Mouse (Mus musculus): Measurements from ENCODE around the gene Cdca4. TPM values are rescaled to one million over a fixed set of nuclear protein-coding genes. Genes with fewer than 3 reads are reported as not detected.

Gene Cdca4
- polyA plus RNA-seq, 1 experiment from 2014 or later, result 31.3 TPM

DNA sequence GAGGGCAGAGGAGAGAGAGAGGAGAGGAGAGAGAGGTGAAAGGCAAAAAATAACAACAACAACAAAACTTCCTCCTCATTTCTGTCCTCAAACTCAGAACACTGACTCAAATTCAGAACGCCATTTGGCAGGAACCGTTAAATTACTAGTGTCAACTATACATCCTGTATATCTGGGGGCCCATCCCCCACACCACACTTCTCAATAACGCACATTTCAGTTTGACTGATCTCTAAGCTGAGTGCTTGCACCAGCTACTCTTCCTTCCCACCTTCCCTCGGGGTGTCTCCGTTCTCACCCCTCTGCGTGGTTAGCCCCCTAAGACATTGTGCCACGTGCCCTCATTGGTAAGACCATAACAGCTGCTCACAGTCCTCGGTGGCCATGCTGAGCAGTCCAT, 30.7 kb upstream of the Cdca4 start:
- Histone ChIP-seq H3K27me3 (replicated peaks; ENCODE audit: control insufficient read depth, insufficient read depth, low read length) (no peaks in the 10 kb centered on the region; the same call in 1 of the 2 replicates), H3K4me1 (ENCODE audit: control insufficient read depth, insufficient read depth, low read depth, low read length) (no peaks in the 10 kb centered on the region), H3K36me3 (ENCODE audit: control insufficient read depth, insufficient read depth, low read length) (no peaks in the 10 kb centered on the region), H3K9ac (ENCODE audit: low read depth, low read length) (no peak overlapping the region), H3K4me3 (ENCODE audit: low read length) (no peak overlapping the region), H3K9me3 (ENCODE audit: control insufficient read depth, low read length) (no peaks in the 10 kb centered on the region), H3K4me2 (ENCODE audit: low read length) (no peak overlapping the region), H3K27ac (ENCODE audit: low read depth, low read length) (no peak overlapping the region)
- ATAC-seq, result no peak
- 75% methylated on average over 8 of the region's 8 CpGs for WGBS

- H3K27ac ChIP-seq (ENCODE audit: low read depth, low read length), result no peak overlapping the region
- H3K4me2 ChIP-seq (ENCODE audit: low read length), result no peak overlapping the region
- H3K4me1 ChIP-seq (ENCODE audit: control insufficient read depth, insufficient read depth, low read depth, low read length), result no peaks in the 10 kb centered on the region
- H3K9ac ChIP-seq (ENCODE audit: low read depth, low read length), result no peak overlapping the region
- H3K36me3 ChIP-seq (ENCODE audit: control insufficient read depth, insufficient read depth, low read length), result no peaks in the 10 kb centered on the region
- WGBS, result 89% methylated on average over 9 of the region's 9 CpGs
- no peaks in the 10 kb centered on the region for H3K9me3 ChIP-seq (ENCODE audit: control insufficient read depth, low read length)
- H3K4me3 ChIP-seq (ENCODE audit: low read length), result no peak overlapping the region
- H3K27me3 ChIP-seq (replicated peaks; ENCODE audit: control insufficient read depth, insufficient read depth, low read length), result no peaks in the 10 kb centered on the region; the same call in 1 of the 2 replicates
- ATAC-seq, result no peak
These were observed 29.5 kb upstream of the Cdca4 start for GRCm38 (mm10) chr12:112858581-112859336.

- no peak overlapping the region for H3K4me3 ChIP-seq (ENCODE audit: low read length)
- H3K27ac ChIP-seq (ENCODE audit: low read depth, low read length), result no peak overlapping the region
- no peak for ATAC-seq
- no peak overlapping the region for H3K4me2 ChIP-seq (ENCODE audit: low read length)
- H3K9me3 ChIP-seq (ENCODE audit: control insufficient read depth, low read length), result no peaks in the 10 kb centered on the region
- H3K9ac ChIP-seq (ENCODE audit: low read depth, low read length), result no peak overlapping the region
- H3K36me3 ChIP-seq (ENCODE audit: control insufficient read depth, insufficient read depth, low read length), result no peaks in the 10 kb centered on the region
- 77% methylated on average over 9 of the region's 9 CpGs for WGBS
- H3K27me3 ChIP-seq (replicated peaks; ENCODE audit: control insufficient read depth, insufficient read depth, low read length), result no peaks in the 10 kb centered on the region; the same call in 1 of the 2 replicates
- H3K4me1 ChIP-seq (ENCODE audit: control insufficient read depth, insufficient read depth, low read depth, low read length), result no peaks in the 10 kb centered on the region
These were observed 28.1 kb upstream of the Cdca4 start for GRCm38 (mm10) chr12:112857021-112857925.

DNA sequence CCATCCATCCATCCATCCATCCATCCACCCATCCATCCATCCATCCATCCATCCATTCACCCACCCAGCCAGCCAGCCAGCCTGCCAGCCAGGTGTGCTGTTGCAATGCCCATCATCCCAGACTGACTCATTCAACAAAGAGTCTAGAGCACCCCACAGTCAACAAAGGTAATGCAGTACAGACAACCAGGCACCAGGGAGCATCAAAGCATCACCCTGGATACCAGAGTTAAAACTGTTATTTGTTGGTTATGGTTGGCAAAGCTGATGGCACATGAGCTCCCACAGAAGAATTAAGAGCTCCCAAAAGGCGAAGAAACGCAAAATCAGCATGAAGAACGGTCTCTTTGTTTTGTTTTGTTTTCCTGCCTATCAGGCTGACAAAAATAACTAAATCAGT, 27.1 kb upstream of the Cdca4 start:
- no peak for ATAC-seq
- H3K36me3 ChIP-seq (ENCODE audit: control insufficient read depth, insufficient read depth, low read length), result no peaks in the 10 kb centered on the region
- H3K4me3 ChIP-seq (ENCODE audit: low read length), result no peak overlapping the region
- H3K27ac ChIP-seq (ENCODE audit: low read depth, low read length), result no peak overlapping the region
- H3K4me1 ChIP-seq (ENCODE audit: control insufficient read depth, insufficient read depth, low read depth, low read length), result no peaks in the 10 kb centered on the region
- H3K4me2 ChIP-seq (ENCODE audit: low read length), result no peak overlapping the region
- no peak overlapping the region for H3K9ac ChIP-seq (ENCODE audit: low read depth, low read length)
- 75% methylated on average over 3 of the region's 3 CpGs for WGBS
- H3K9me3 ChIP-seq (ENCODE audit: control insufficient read depth, low read length), result no peaks in the 10 kb centered on the region
- no peaks in the 10 kb centered on the region; the same call in 1 of the 2 replicates for H3K27me3 ChIP-seq (replicated peaks; ENCODE audit: control insufficient read depth, insufficient read depth, low read length)

- no peaks in the 10 kb centered on the region; the same call in 1 of the 2 replicates for H3K27me3 ChIP-seq (replicated peaks; ENCODE audit: control insufficient read depth, insufficient read depth, low read length)
- no peaks in the 10 kb centered on the region for H3K9me3 ChIP-seq (ENCODE audit: control insufficient read depth, low read length)
- H3K36me3 ChIP-seq (ENCODE audit: control insufficient read depth, insufficient read depth, low read length), result no peaks in the 10 kb centered on the region
- ATAC-seq, result no peak
- no peaks in the 10 kb centered on the region for H3K4me1 ChIP-seq (ENCODE audit: control insufficient read depth, insufficient read depth, low read depth, low read length)
- H3K4me2 ChIP-seq (ENCODE audit: low read length), result no peak overlapping the region
- H3K4me3 ChIP-seq (ENCODE audit: low read length), result no peak overlapping the region
- H3K27ac ChIP-seq (ENCODE audit: low read depth, low read length), result no peak overlapping the region
- 75% methylated on average over 7 of the region's 7 CpGs for WGBS
- no peak overlapping the region for H3K9ac ChIP-seq (ENCODE audit: low read depth, low read length)
These were observed 25.5 kb upstream of the Cdca4 start for GRCm38 (mm10) chr12:112854610-112855333.

DNA sequence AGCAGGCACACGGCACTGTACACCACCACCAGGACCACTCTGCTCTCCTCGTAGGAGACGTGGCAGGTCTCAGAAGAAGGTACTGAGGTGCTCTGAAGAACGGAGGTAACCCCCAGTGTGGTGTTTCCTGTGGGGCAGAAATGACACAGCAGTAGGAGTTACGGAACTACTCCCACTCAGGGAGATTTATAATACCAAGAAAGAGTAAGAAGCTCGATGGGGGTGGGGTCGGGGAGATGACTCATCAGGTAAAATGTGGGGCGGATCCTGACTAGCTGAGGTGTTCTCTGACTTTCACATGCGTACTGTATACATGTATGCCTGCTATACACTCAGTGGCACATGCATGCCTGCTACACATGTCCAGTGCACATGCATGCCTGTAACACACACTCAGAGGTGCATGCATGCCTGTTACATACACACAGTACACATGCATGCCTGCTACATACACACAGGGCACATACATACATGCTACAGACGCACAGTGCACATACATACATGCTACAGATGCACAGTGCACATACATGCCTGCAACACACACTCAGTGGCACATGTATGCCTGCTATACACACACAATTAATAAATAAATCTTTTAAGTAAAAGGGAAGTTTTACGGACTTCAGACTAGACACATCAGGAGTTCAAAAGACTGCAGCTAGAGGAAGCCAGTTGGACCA, 24.0 kb upstream of the Cdca4 start:
- no peaks in the 10 kb centered on the region for H3K4me1 ChIP-seq (ENCODE audit: control insufficient read depth, insufficient read depth, low read depth, low read length)
- no peak overlapping the region for H3K9ac ChIP-seq (ENCODE audit: low read depth, low read length)

DNA sequence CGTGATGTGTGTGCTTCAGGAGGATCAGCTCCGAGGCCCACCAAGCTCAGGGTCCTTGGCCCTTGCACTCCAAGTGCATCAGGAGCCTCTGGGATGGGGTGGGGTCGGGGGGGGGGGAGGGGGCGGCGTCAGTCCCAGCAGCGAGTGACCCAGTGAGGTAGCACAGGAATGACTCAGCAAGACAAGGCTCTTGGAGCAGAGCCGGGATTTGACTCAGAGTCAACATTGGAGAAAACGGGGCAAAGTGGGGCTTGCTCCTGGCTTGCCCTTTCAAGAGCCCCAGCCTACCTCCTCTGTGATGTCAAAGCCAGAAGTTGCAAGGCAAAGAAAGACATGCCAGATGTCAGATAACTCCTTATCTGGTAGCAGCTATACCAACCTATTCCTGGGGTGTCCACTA, 21.9 kb upstream of the Cdca4 start:
- no peaks in the 10 kb centered on the region for H3K4me1 ChIP-seq (ENCODE audit: control insufficient read depth, insufficient read depth, low read depth, low read length)
- WGBS, result 57% methylated on average over 5 of the region's 8 CpGs
- no peak for ATAC-seq
- H3K4me3 ChIP-seq (ENCODE audit: low read length), result no peak overlapping the region
- no peak overlapping the region for H3K4me2 ChIP-seq (ENCODE audit: low read length)
- no peak overlapping the region for H3K27ac ChIP-seq (ENCODE audit: low read depth, low read length)
- H3K9me3 ChIP-seq (ENCODE audit: control insufficient read depth, low read length), result no peaks in the 10 kb centered on the region
- no peaks in the 10 kb centered on the region for H3K27me3 ChIP-seq (replicated peaks; ENCODE audit: control insufficient read depth, insufficient read depth, low read length)
- no peak overlapping the region for H3K9ac ChIP-seq (ENCODE audit: low read depth, low read length)
- H3K36me3 ChIP-seq (ENCODE audit: control insufficient read depth, insufficient read depth, low read length), result no peaks in the 10 kb centered on the region

More for the DNA sequence above, 24.0 kb upstream of the Cdca4 start:
- Histone ChIP-seq H3K4me3 (ENCODE audit: low read length) (no peak overlapping the region), H3K4me2 (ENCODE audit: low read length) (no peak overlapping the region), H3K27me3 (replicated peaks; ENCODE audit: control insufficient read depth, insufficient read depth, low read length) (no peaks in the 10 kb centered on the region; the same call in 1 of the 2 replicates), H3K36me3 (ENCODE audit: control insufficient read depth, insufficient read depth, low read length) (no peaks in the 10 kb centered on the region), H3K9me3 (ENCODE audit: control insufficient read depth, low read length) (no peaks in the 10 kb centered on the region), H3K27ac (ENCODE audit: low read depth, low read length) (no peak overlapping the region)
- WGBS, result 89% methylated on average over 11 of the region's 11 CpGs
- ATAC-seq, result no peak

DNA sequence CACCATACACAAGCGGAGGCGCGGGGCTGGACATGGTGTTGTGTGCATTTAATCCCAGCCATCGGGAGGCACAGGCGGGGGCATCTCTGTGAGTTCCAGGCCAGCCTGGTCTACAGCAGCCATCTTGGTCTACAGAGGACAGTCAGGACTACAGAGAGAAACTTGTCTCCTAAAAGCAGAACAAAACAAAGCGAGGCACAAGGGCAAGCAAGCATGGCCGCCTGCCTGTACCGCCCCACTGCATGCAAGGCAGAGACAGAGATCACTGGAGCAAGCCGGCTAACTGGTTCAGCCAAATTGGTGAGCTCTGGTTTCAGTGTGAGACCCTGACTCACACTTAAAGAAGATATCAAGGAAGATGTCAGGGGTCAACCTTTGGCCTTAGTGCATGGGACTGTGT, 21.1 kb upstream of the Cdca4 start:
- ATAC-seq, result no peak
- H3K27ac ChIP-seq (ENCODE audit: low read depth, low read length), result no peak overlapping the region
- no peak overlapping the region for H3K9ac ChIP-seq (ENCODE audit: low read depth, low read length)
- no peak overlapping the region for H3K4me3 ChIP-seq (ENCODE audit: low read length)
- no peak overlapping the region for H3K4me2 ChIP-seq (ENCODE audit: low read length)
- no peaks in the 10 kb centered on the region for H3K9me3 ChIP-seq (ENCODE audit: control insufficient read depth, low read length)
- 89% methylated on average over 9 of the region's 9 CpGs for WGBS
- H3K27me3 ChIP-seq (replicated peaks; ENCODE audit: control insufficient read depth, insufficient read depth, low read length), result no peaks in the 10 kb centered on the region
- no peaks in the 10 kb centered on the region for H3K4me1 ChIP-seq (ENCODE audit: control insufficient read depth, insufficient read depth, low read depth, low read length)
- H3K36me3 ChIP-seq (ENCODE audit: control insufficient read depth, insufficient read depth, low read length), result no peaks in the 10 kb centered on the region

Data from hindbrain, embryonic 16.5 days (tissue).